Mouse (Mus musculus) kidney, postnatal 36 days (tissue): ENCODE measurements around the gene Bpi.

Experiments
- DNase-seq, 2 experiments: peaks; one replicate each; pipeline ENCODE4 v3.0.0; 2021 to 2022; ENCODE audit warnings: mixed read lengths in 2 of 2

Bpi gene

GRCm38 (mm10) chr2:158258005-158258418 is at the start of gene Bpi:
TSS of gene Bpi (plus strand) at chr2:158258094.
- DNase-seq = no peak

GRCm38 (mm10) chr2:158209776-158210175 is 48.1 kb upstream of the Bpi start:
- peak in 1 of 2 experiments; percentile 30 for DNase-seq

GRCm38 (mm10) chr2:158210503-158210902 is 47.4 kb upstream of the Bpi start:
- DNase-seq = peak in 1 of 2 experiments; percentile 81

- DNase-seq = no peak
Measured at GRCm38 (mm10) chr2:158210958-158211357, 46.9 kb upstream of the Bpi start.

GRCm38 (mm10) chr2:158211764-158212471 is 46.0 kb upstream of the Bpi start:
- peak in 1 of 2 experiments; percentile 54 for DNase-seq

GRCm38 (mm10) chr2:158215283-158216117 is 42.4 kb upstream of the Bpi start:
- DNase-seq = peak; percentile 60 to 81

GRCm38 (mm10) chr2:158216510-158216909 is 41.4 kb upstream of the Bpi start:
- DNase-seq = no peak

DNA sequence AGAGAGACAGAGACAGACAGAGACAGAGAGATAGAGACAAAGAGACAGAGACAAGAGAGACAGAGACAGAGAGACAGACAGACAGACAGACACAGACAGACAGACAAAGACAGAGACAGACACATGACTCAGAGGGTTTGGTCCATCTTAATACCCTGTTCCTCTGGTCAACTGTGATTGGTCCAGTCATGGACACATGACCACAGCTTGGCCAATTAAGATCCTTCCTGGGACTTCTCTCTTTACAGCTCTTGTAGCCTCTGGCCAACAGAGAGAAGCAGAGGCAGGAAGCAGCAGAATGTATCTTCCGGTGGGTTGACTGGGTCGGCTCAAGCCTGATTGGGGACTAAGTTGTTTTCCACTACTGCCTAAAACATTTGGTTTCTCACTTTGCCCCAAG is 38.3 kb upstream of the Bpi start:
- no peak for DNase-seq

- DNase-seq = no peak
Measured at GRCm38 (mm10) chr2:158221446-158222084, 36.3 kb upstream of the Bpi start.

- peak in 1 of 2 experiments; percentile 51 for DNase-seq
Measured at GRCm38 (mm10) chr2:158222664-158223063, 35.2 kb upstream of the Bpi start.

DNA sequence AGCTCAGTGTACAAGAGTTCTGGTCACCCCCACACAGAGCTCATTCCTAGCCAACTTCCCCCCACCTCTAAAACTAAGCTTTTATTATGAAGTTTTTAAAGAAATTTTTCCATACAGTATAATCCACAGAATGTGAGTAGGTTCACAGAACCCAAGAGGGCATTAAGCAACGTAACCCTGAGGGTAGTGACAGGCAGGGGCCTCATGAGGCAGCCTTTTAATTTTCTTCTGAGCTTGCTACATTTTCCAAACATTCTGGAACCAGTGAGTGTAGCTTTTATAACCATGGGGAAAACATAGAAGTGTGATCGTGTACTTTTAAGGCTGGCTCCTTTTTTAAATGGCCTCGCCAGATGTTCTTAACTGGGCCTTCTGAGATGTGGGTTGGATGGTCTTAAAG is 34.4 kb upstream of the Bpi start:
- no peak for DNase-seq

- DNase-seq = peak; percentile 64 to 73
Measured at GRCm38 (mm10) chr2:158225301-158225700, 32.6 kb upstream of the Bpi start.

- DNase-seq = peak; percentile 51 to 61
Measured at GRCm38 (mm10) chr2:158228670-158229502, 29.0 kb upstream of the Bpi start, which contains the start of gene D630003M21Rik. TSS of gene D630003M21Rik (minus strand) at chr2:158229222.

GRCm38 (mm10) chr2:158229503-158229892 is 28.4 kb upstream of the Bpi start:
- no peak for DNase-seq

DNA sequence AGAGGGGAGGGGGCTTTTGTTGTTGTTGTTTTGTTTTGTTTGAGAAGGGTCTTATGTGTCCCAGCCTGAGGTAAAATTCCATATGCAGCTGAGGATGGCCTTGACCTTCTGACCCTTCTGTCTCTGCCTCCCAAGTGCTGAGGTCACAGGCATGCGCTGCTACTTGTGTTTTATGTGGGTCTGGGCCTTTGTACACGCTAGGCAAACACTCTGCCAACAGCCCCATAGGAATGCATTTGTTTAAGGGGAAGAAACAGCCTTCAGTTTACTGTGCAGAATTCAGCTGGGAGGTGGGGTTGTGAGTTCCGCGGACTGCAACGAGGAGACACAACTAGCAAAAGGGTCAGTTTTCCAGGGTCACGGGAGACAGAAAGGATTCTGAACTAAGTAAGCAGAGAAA is 27.3 kb upstream of the Bpi start:
- DNase-seq = no peak

GRCm38 (mm10) chr2:158231071-158231470 is 26.8 kb upstream of the Bpi start:
- no peak for DNase-seq

DNA sequence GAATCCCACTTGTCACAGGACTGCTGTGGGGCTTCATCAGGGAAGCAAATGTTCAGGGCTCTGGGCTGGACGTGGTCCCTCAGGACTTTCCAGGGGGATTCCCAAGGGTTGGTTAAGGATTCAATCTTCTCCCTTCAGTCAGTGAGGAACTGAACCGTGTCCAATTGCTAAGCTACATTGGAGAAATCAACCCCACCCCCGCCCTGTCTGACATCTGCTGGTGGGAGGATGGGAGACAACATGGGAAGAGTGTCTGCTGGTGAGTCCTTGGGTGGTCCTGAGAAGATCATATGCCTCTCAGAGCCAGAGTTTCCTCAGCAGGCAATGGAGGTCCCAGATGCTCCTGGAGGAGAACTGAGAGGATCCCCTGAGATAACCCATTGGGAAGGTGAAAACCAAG is 25.5 kb upstream of the Bpi start:
- no peak for DNase-seq

DNA sequence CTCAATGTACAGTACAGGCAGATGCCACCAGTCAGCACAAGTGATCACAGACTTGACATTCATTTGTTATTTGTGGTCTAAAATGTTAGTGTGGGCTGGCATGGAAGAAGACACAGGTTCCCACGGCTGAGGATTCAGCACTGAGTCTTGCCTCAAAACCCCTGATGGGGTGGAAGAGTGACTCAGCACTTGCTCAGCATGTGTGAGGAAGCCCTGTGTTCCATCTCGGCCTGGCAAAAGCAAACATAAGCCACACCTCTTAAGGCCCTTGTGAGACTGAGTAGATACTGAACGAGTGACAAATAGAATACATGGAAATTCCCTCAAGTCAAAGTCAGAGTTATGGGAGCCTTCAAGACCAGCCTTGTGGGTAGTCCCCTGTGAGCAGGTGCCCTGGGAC is 24.8 kb upstream of the Bpi start:
- no peak for DNase-seq

- no peak for DNase-seq
Measured at GRCm38 (mm10) chr2:158236698-158237097, 21.2 kb upstream of the Bpi start.

DNA sequence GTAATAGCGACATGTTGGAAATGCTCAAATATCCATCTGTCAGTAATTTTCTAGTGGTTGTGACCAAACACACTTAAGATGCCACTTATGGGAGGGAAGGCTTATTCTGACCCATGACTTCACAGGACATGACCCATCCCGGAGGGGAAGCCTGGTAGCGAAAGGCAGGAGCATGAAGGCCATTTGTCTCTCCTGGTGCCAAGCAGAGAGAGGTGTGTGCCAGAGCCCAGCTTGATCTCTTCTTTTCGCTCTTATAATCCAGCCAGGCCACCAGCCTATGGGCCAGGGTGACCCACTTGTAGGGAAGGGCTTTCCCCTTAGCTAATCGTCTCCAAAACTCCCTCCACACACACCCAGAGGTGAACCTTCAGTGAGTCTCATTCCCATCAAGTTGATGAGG is 19.8 kb upstream of the Bpi start:
- no peak for DNase-seq

DNA sequence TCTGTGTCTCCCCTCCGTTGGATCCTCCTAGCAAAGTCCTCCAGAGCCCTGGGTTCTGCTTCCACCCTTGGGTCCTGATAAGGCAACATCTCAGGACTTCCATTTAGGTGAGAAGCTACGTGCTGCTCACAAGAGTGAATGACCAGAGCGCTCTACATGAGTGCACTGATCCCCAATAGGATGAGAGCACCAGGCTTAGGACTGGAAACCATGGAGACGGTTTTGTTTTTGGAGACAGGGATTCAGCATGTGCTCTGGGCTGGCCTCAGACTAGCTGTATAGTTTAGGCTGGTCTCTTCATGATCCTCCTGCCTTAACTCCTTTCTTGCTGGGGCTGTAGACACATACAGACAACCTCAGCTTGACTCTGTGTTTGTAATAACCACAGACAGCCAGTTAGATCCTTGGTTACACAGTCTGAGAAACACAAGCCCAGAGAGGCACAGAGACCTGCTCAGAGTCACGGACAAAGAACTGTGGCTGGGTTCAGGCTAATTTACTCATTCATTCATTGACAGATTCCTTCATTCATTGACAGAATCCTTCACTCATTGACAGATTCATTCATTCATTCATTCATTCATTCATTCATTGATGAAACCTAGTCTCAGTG is 16.7 kb upstream of the Bpi start:
- DNase-seq = no peak
